Mouse (Mus musculus) macrophage (primary cell): ENCODE data around the gene Fuk. TPM values are rescaled to one million over a fixed set of nuclear protein-coding genes. Genes with fewer than 3 reads are reported as not detected.

ENCODE experiments used
- H3K27ac ChIP-seq: fragments of 350-480 bp; formaldehyde crosslinking; 2 replicates; pipeline ENCODE4 v1.9.0; 2021
- H3K36me3 ChIP-seq: fragments of 350-480 bp; formaldehyde crosslinking; 2 replicates; pipeline ENCODE4 v1.9.0; 2021; ENCODE audit errors: inconsistent target
- H3K4me3 ChIP-seq: fragments of 350-480 bp; formaldehyde crosslinking; 2 replicates; pipeline ENCODE4 v1.9.0; 2021; ENCODE audit errors: inconsistent target
- H3K79me2 ChIP-seq: fragments of 350-480 bp; formaldehyde crosslinking; 2 replicates; pipeline ENCODE4 v1.9.0; 2021; ENCODE audit errors: inconsistent target
- WGBS: methylation state at CpG from one replicate; pipeline ENCODE4 v1.1.7; 2026; ENCODE audit warnings: inconsistent platforms; ENCODE audit not compliant: missing documents; 5-methylcytosine and 5-hydroxymethylcytosine counted together
- polyA plus RNA-seq: library from polyadenylated mRNA; stranded (reverse); fragments of 250-400 nt; gene quantifications from 3 replicates; pipeline ENCODE4 v1.2.4, GENCODE M21; 2018; ENCODE audit warnings: inconsistent platforms

Gene Fuk
- polyA plus RNA-seq, 1 experiment from 2014 or later = 1.5 TPM

- peaks cover 70% of the 10 kb centered on the region for H3K36me3 ChIP-seq
- 76% methylated on average over 3 of the region's 3 CpGs for WGBS
Observed at GRCm38 (mm10) chr8:110842012-110842574, 60.2 kb downstream of the Fuk start.

More at GRCm38 (mm10) chr8:110842012-110842574, 60.2 kb downstream of the Fuk start:
- Histone ChIP-seq H3K79me2 (peaks cover 98% of the 10 kb centered on the region), H3K27ac (no peak overlapping the region), H3K4me3 (no peak overlapping the region)

Other genes starting within 250 kb of the Fuk start
- gene Mtss1l, start 181.0 kb downstream of the Fuk start, polyA plus RNA-seq = 0.18 to 0.34 TPM (median 0.19 TPM) in 3 replicates
- not detected in 3 replicates for gene Il34, start 96.6 kb downstream of the Fuk start, polyA plus RNA-seq
- 29.1 to 44.7 TPM (median 32.2 TPM) in 3 replicates for gene Cog4, start 55.9 kb downstream of the Fuk start, polyA plus RNA-seq
- gene Sf3b3, start 55.7 kb downstream of the Fuk start, polyA plus RNA-seq = 34.3 to 64.6 TPM (median 41.6 TPM) in 3 replicates
- 9.6 to 11.1 TPM (median 11.0 TPM) in 3 replicates for gene St3gal2, start 17.4 kb upstream of the Fuk start, polyA plus RNA-seq
- 29.5 to 44.2 TPM (median 44.0 TPM) in 3 replicates for gene Ddx19a, start 95.3 kb upstream of the Fuk start, polyA plus RNA-seq
- 4.9 to 7.6 TPM (median 6.2 TPM) in 3 replicates for gene Ddx19b, start 129.3 kb upstream of the Fuk start, polyA plus RNA-seq
- 31.7 to 55.1 TPM (median 47.7 TPM) in 3 replicates for gene Aars, start 130.7 kb upstream of the Fuk start, polyA plus RNA-seq
- gene Exosc6, start 153.9 kb upstream of the Fuk start, polyA plus RNA-seq = 0.31 TPM in 1 of 3 replicates, not detected in the others
- not detected in 3 replicates for gene Clec18a, start 189.9 kb upstream of the Fuk start, polyA plus RNA-seq
- 4.9 to 9.3 TPM (median 8.4 TPM) in 3 replicates for gene Pdpr, start 192.1 kb upstream of the Fuk start, polyA plus RNA-seq